Mouse (Mus musculus) myocyte (in vitro differentiated cells): ENCODE results near the gene Tnrc6a. TPM values are rescaled to one million over a fixed set of nuclear protein-coding genes. Genes with fewer than 3 reads are reported as not detected.

Source experiments
- H3K27me3 ChIP-seq: one replicate; pipeline ENCODE4 v1.6.1; 2011; ENCODE audit not compliant: control insufficient read depth, insufficient read depth, insufficient read length
- H3K36me3 ChIP-seq: one replicate; pipeline ENCODE4 v1.6.1; 2011; ENCODE audit not compliant: control insufficient read depth, insufficient read depth
- H3K4me2 ChIP-seq: one replicate; pipeline ENCODE4 v1.6.1; 2011; ENCODE audit warnings: low read depth, control low read depth
- H3K4me3 ChIP-seq: one replicate; pipeline ENCODE4 v1.5.1; 2011; ENCODE audit warnings: mild to moderate bottlenecking, control low read depth, moderate library complexity
- H3K79me2 ChIP-seq: one replicate; pipeline ENCODE4 v1.6.1; 2011; ENCODE audit not compliant: control insufficient read depth, insufficient read depth
- H3ac ChIP-seq: one replicate; pipeline ENCODE4 v1.6.1; 2011; ENCODE audit not compliant: control insufficient read depth, insufficient read length
- CEBPB ChIP-seq: IDR thresholded peaks from 2 replicates; pipeline ENCODE4 v1.6.1; 2011; ENCODE audit warnings: mild to moderate bottlenecking, moderate library complexity; ENCODE audit not compliant: poor library complexity, insufficient read depth, severe bottlenecking
- E2F4 ChIP-seq: IDR thresholded peaks from one replicate; pipeline ENCODE4 v1.6.1; 2011; ENCODE audit warnings: mild to moderate bottlenecking, control low read depth, moderate library complexity; ENCODE audit not compliant: insufficient read depth
- MAX ChIP-seq: IDR thresholded peaks from one replicate; pipeline ENCODE4 v1.6.1; 2011; ENCODE audit warnings: low read depth, mild to moderate bottlenecking, control low read depth
- MYOD1 ChIP-seq, 3 experiments: IDR thresholded peaks; one replicate each; pipeline ENCODE4 v1.6.1; 2011; ENCODE audit warnings: control low read depth in 2 of 3, low read depth in 2 of 3, mild to moderate bottlenecking in 2 of 3, moderate library complexity in 1 of 3; ENCODE audit not compliant: insufficient read length in 2 of 3, control insufficient read depth in 1 of 3
- MYOG ChIP-seq, 3 experiments: IDR thresholded peaks; one replicate each; pipeline ENCODE4 v1.6.1; 2011; ENCODE audit warnings: control low read depth in 2 of 3, low read depth in 2 of 3, mild to moderate bottlenecking in 2 of 3; ENCODE audit not compliant: insufficient read length in 2 of 3, control insufficient read depth in 1 of 3, insufficient read depth in 1 of 3
- POLR2A ChIP-seq: IDR thresholded peaks from one replicate; pipeline ENCODE4 v1.6.1; 2011; ENCODE audit warnings: low read depth, mild to moderate bottlenecking, control low read depth, moderate library complexity; ENCODE audit not compliant: insufficient read length
- POLR2AphosphoS2 ChIP-seq: IDR thresholded peaks from one replicate; pipeline ENCODE4 v1.6.1; 2011; ENCODE audit warnings: low read depth, control low read depth; ENCODE audit not compliant: insufficient read length
- REST ChIP-seq: IDR thresholded peaks from one replicate; pipeline ENCODE4 v1.6.1; 2011; ENCODE audit warnings: mild to moderate bottlenecking, control low read depth, moderate library complexity; ENCODE audit not compliant: insufficient read depth, insufficient read length
- SRF ChIP-seq: IDR thresholded peaks from one replicate; pipeline ENCODE4 v1.6.1; 2011; ENCODE audit warnings: low read depth; ENCODE audit not compliant: control insufficient read depth, insufficient read length
- TCF12 ChIP-seq: IDR thresholded peaks from one replicate; pipeline ENCODE4 v1.6.1; 2011; ENCODE audit warnings: mild to moderate bottlenecking, control low read depth; ENCODE audit not compliant: poor library complexity, insufficient read depth, severe bottlenecking
- TCF3 ChIP-seq: IDR thresholded peaks from one replicate; pipeline ENCODE4 v1.6.1; 2011; ENCODE audit warnings: low read depth, control low read depth; ENCODE audit not compliant: insufficient read length
- USF1 ChIP-seq: IDR thresholded peaks from one replicate; pipeline ENCODE4 v1.6.1; 2011; ENCODE audit warnings: low read depth, mild to moderate bottlenecking, control low read depth, moderate library complexity
- polyA plus RNA-seq: library from polyadenylated mRNA; unstranded; fragments of >200 nt; fragmentation: generic; extraction: Trizol; gene quantifications from one replicate; pipeline ENCODE4 v1.2.1, GENCODE M21; 2012; ENCODE audit warnings: missing spikeins

Tnrc6a gene
- polyA plus RNA-seq, 1 experiment: 8.6 TPM

- peaks cover 13% of the 10 kb centered on the region for H3K36me3 ChIP-seq
- no peak overlapping the region for H3K4me3 ChIP-seq
- H3K4me2 ChIP-seq: no peak overlapping the region
- no peak for TF ChIP-seq USF1
- no peak for TF ChIP-seq CEBPB
- TF ChIP-seq TCF12: no peak
- no peak for TF ChIP-seq POLR2AphosphoS2
- no peak for TF ChIP-seq SRF
- no peak for TF ChIP-seq POLR2A
- TF ChIP-seq TCF3: no peak
- TF ChIP-seq REST: no peak
- no peak for TF ChIP-seq E2F4
- no peak for TF ChIP-seq MYOD1 (IDR thresholded peaks at IDR 0.05; ENCODE audit: control insufficient read depth in 1 of 3, insufficient read length in 2 of 3, low read depth in 2 of 3)
- TF ChIP-seq MYOG (IDR thresholded peaks at IDR 0.05; ENCODE audit: control insufficient read depth in 1 of 3, insufficient read depth in 1 of 3, insufficient read length in 2 of 3, low read depth in 2 of 3): no peak
- no peak for TF ChIP-seq MAX
- H3K27me3 ChIP-seq: no peaks in the 10 kb centered on the region
- no peak overlapping the region for H3ac ChIP-seq
- peaks cover 58% of the 10 kb centered on the region for H3K79me2 ChIP-seq
These were observed 22.6 kb downstream of the Tnrc6a start for GRCm38 (mm10) chr7:123146141-123146846.

GRCm38 (mm10) chr7:123147787-123148186 lies 24.1 kb downstream of the Tnrc6a start:
- Histone ChIP-seq H3K4me2 (no peak overlapping the region), H3ac (no peak overlapping the region), H3K36me3 (peaks cover 21% of the 10 kb centered on the region), H3K79me2 (peaks cover 47% of the 10 kb centered on the region), H3K4me3 (no peak overlapping the region), H3K27me3 (no peaks in the 10 kb centered on the region)
- TF ChIP-seq POLR2A: no peak
- no peak for TF ChIP-seq E2F4
- TF ChIP-seq USF1: no peak
- no peak for TF ChIP-seq TCF12
- no peak for TF ChIP-seq SRF
- no peak for TF ChIP-seq MYOG (IDR thresholded peaks at IDR 0.05; ENCODE audit: control insufficient read depth in 1 of 3, insufficient read depth in 1 of 3, insufficient read length in 2 of 3, low read depth in 2 of 3)
- TF ChIP-seq REST: no peak
- TF ChIP-seq CEBPB: no peak
- no peak for TF ChIP-seq MYOD1 (IDR thresholded peaks at IDR 0.05; ENCODE audit: control insufficient read depth in 1 of 3, insufficient read length in 2 of 3, low read depth in 2 of 3)

- no peak overlapping the region for H3K4me3 ChIP-seq
- H3K79me2 ChIP-seq: peaks cover 36% of the 10 kb centered on the region
- no peak overlapping the region for H3K4me2 ChIP-seq
- no peak overlapping the region for H3ac ChIP-seq
- H3K27me3 ChIP-seq: no peaks in the 10 kb centered on the region
- TF ChIP-seq MYOG (IDR thresholded peaks at IDR 0.05; ENCODE audit: control insufficient read depth in 1 of 3, insufficient read depth in 1 of 3, insufficient read length in 2 of 3, low read depth in 2 of 3): no peak
- TF ChIP-seq MAX: no peak
- TF ChIP-seq E2F4: no peak
- TF ChIP-seq TCF12: no peak
- no peak for TF ChIP-seq MYOD1 (IDR thresholded peaks at IDR 0.05; ENCODE audit: control insufficient read depth in 1 of 3, insufficient read length in 2 of 3, low read depth in 2 of 3)
- no peak for TF ChIP-seq POLR2A
- TF ChIP-seq USF1: no peak
- no peak for TF ChIP-seq POLR2AphosphoS2
- no peak for TF ChIP-seq REST
- no peak for TF ChIP-seq TCF3
- no peak for TF ChIP-seq CEBPB
- no peak for TF ChIP-seq SRF
- peaks cover 27% of the 10 kb centered on the region for H3K36me3 ChIP-seq
These were observed 25.2 kb downstream of the Tnrc6a start for GRCm38 (mm10) chr7:123148935-123149334.

- no peak for TF ChIP-seq REST
- TF ChIP-seq CEBPB: no peak
- TF ChIP-seq POLR2A: no peak
- Histone ChIP-seq H3K36me3 (peaks cover 44% of the 10 kb centered on the region), H3ac (no peak overlapping the region), H3K4me2 (no peak overlapping the region), H3K27me3 (no peaks in the 10 kb centered on the region), H3K79me2 (peaks cover 24% of the 10 kb centered on the region), H3K4me3 (no peak overlapping the region)
These were observed 38.7 kb downstream of the Tnrc6a start for GRCm38 (mm10) chr7:123162346-123162745.

DNA sequence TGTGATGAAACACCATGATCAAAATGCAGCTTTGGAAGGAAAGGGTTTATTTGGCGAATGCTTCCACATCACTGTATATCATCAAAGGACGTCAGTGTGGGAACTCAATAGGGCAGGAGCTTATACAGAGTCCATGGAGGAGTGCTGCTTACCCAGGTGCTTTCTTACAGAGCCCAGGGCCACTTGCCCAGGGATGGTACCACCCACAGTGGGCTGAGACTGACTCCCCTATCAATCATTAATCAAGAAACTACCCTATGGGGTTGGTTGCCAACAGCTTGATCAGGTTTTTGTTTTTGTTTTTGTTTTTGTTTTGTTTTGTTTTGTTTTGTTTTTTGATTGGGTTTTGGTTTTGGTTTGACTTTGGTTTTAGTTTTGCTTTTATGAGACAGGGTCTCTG lies 43.8 kb downstream of the Tnrc6a start:
- no peak overlapping the region for H3ac ChIP-seq
- H3K36me3 ChIP-seq: peaks cover 75% of the 10 kb centered on the region
- H3K79me2 ChIP-seq: no peaks in the 10 kb centered on the region
- no peaks in the 10 kb centered on the region for H3K27me3 ChIP-seq
- no peak for TF ChIP-seq MAX
- no peak for TF ChIP-seq REST
- TF ChIP-seq CEBPB: no peak
- TF ChIP-seq POLR2A: no peak
- TF ChIP-seq POLR2AphosphoS2: no peak
- no peak for TF ChIP-seq MYOG (IDR thresholded peaks at IDR 0.05; ENCODE audit: control insufficient read depth in 1 of 3, insufficient read depth in 1 of 3, insufficient read length in 2 of 3, low read depth in 2 of 3)
- H3K4me3 ChIP-seq: no peak overlapping the region
- no peak overlapping the region for H3K4me2 ChIP-seq
